In genomic region chr17:56010681-56011080, GRCm38 (mm10) we compare ENCODE assay signal across 8 mouse cellular contexts. TPM values are rescaled to one million over a fixed set of nuclear protein-coding genes. Genes with fewer than 3 reads are reported as not detected.
A peak's percentile ranks its signal among the peaks of the same experiment; 100 is the strongest.
DNase-seq lines count a peak whose midpoint lies in the region; ATAC-seq and TF ChIP-seq lines count a peak whose summit lies in the region.

No protein-coding gene starts in this region.

- no peak; the same call in none of the 2 replicates for TF ChIP-seq CTCF in left cerebral cortex, adult 2 months (IDR thresholded peaks at IDR 0.05)
- TF ChIP-seq CTCF in liver, adult 2 months (IDR thresholded peaks at IDR 0.05; ENCODE audit: low read depth, low read length): peak; percentile 99

- peak; percentile 74 to 83 for DNase-seq in left cerebral cortex, adult 2 months (ENCODE audit: extremely low spot score in 1 of 2, low spot score in 2 of 2)
- DNase-seq in left cerebral cortex, adult 8-10 months (ENCODE audit: low spot score in 2 of 2): no peak
- peak; percentile 62 to 87 for DNase-seq in cerebellum, postnatal 4 days (ENCODE audit: low spot score in 2 of 2)
- peak; percentile 76 to 81 for DNase-seq in gastrocnemius, postnatal 36 days
- DNase-seq in kidney, adult 11 months: peak; percentile 59
- DNase-seq in liver, adult 2 months (ENCODE audit: extremely low read depth, low read depth, low spot score): peak; percentile 50
- DNase-seq in monocyte, adult 2 months (ENCODE audit: low read depth in 1 of 2, low spot score in 2 of 2): peak; percentile 40 to 72

- WGBS in liver, adult 2 months: 3% methylated on average over 9 of the region's 9 CpGs
- 9% methylated on average over 9 of the region's 9 CpGs for WGBS in stomach, embryonic 15.5 days

- no peak for TF ChIP-seq POLR2A in liver, adult 2 months (IDR thresholded peaks at IDR 0.05; ENCODE audit: extremely low read depth, insufficient read depth, low read length)

- H3K9ac ChIP-seq in liver, adult 2 months (ENCODE audit: low read depth, low read length): peak overlapping the region; percentile 41
- H3K9ac ChIP-seq in stomach, embryonic 15.5 days: no peak overlapping the region

- no peaks in the 10 kb centered on the region; the same call in 1 of the 2 replicates for H3K79me2 ChIP-seq in liver, adult 2 months (ENCODE audit: control insufficient read depth, insufficient read depth, low read length)

- peak overlapping the region; percentile 100 for H3K4me2 ChIP-seq in stomach, embryonic 15.5 days

- no peaks in the 10 kb centered on the region for H3K27me3 ChIP-seq in liver, adult 2 months (ENCODE audit: control insufficient read depth, insufficient read depth, low read length)
- H3K27me3 ChIP-seq in stomach, embryonic 15.5 days (replicated peaks): no peaks in the 10 kb centered on the region

- ATAC-seq in stomach, embryonic 15.5 days (ENCODE audit: insufficient read depth, low FRiP score, low read depth): no peak

- intact Hi-C loops in left cerebral cortex, adult 2 months (cut with DNase I): loop anchor here (2.0 kb wide), 1 partner anchor 34 kb away; no protein-coding TSS in a partner anchor
- intact Hi-C loops in gastrocnemius, postnatal 36 days (cut with DNase I): loop anchor here (1.0 kb wide), 1 partner anchor 35 kb away; no protein-coding TSS in a partner anchor

- H3K9me3 ChIP-seq in stomach, embryonic 15.5 days: no peaks in the 10 kb centered on the region

- H3K4me1 ChIP-seq in liver, adult 2 months (ENCODE audit: control insufficient read depth, insufficient read depth, low read length): peaks cover 20% of the 10 kb centered on the region
- peaks cover 22% of the 10 kb centered on the region for H3K4me1 ChIP-seq in stomach, embryonic 15.5 days

- H3K36me3 ChIP-seq in liver, adult 2 months (ENCODE audit: control insufficient read depth, insufficient read depth, low read length): peaks cover 2% of the 10 kb centered on the region; the same call in 1 of the 2 replicates
- H3K36me3 ChIP-seq in stomach, embryonic 15.5 days: peaks cover 24% of the 10 kb centered on the region

- H3K27ac ChIP-seq in left cerebral cortex, adult 2 months: no peak overlapping the region
- H3K27ac ChIP-seq in liver, adult 2 months (replicated peaks; ENCODE audit: insufficient read depth, low read depth, low read length): no peak overlapping the region
- no peak overlapping the region for H3K27ac ChIP-seq in stomach, embryonic 15.5 days

- peak overlapping the region; percentile 96 for H3K4me3 ChIP-seq in left cerebral cortex, adult 2 months
- peak overlapping the region; percentile 14 for H3K4me3 ChIP-seq in liver, adult 2 months (ENCODE audit: insufficient read depth, low read depth, low read length)
- H3K4me3 ChIP-seq in stomach, embryonic 15.5 days (replicated peaks): peak overlapping the region; percentile 98

RNA-seq across cellular contexts. Expression of gene Mpnd, which starts 5.2 kb away (rescaled TPM):
- 10 to 100 TPM; 90.8 to 91.2 TPM for total RNA-seq in left cerebral cortex, adult 2 months (2021)
- 100 to 1,000 TPM; 107 to 123 (median 117) TPM for total RNA-seq in left cerebral cortex, adult 8-10 months (2022)
- 10 to 100 TPM; 40.6 to 50.2 TPM for total RNA-seq in gastrocnemius, postnatal 36 days (2021)
- total RNA-seq in liver, adult 2 months (2014; rRNA removed): 86.2 and 93.2 TPM in 2 replicates
- 142 and 175 TPM in 2 replicates for polyA plus RNA-seq in liver, adult 2 months (2012; rRNA removed)
- polyA plus RNA-seq in stomach, embryonic 15.5 days (2015; fragmentation: Nextera tagmentation; extraction: Ambion mirVana): 89.7 and 91.8 TPM in 2 replicates

RNA-seq across cellular contexts. Expression of gene Stap2, which starts 5.3 kb away (rescaled TPM):
- 1 to 10 TPM; 2.5 to 3.1 TPM for total RNA-seq in left cerebral cortex, adult 2 months (2021)
- 1 to 10 TPM; 1.7 to 2.4 (median 2.1) TPM for total RNA-seq in left cerebral cortex, adult 8-10 months (2022)
- 1 to 10 TPM; 2.5 to 3.0 TPM for total RNA-seq in gastrocnemius, postnatal 36 days (2021)
- 30.9 and 35.3 TPM in 2 replicates for total RNA-seq in liver, adult 2 months (2014; rRNA removed)
- 38.8 and 44.8 TPM in 2 replicates for polyA plus RNA-seq in liver, adult 2 months (2012; rRNA removed)
- polyA plus RNA-seq in stomach, embryonic 15.5 days (2015; fragmentation: Nextera tagmentation; extraction: Ambion mirVana): 28.0 and 30.9 TPM in 2 replicates

RNA-seq across cellular contexts. Expression of gene Fsd1, which starts 24.4 kb away (rescaled TPM):
- total RNA-seq in left cerebral cortex, adult 2 months (2021): 10 to 100 TPM; 88.7 to 90.6 TPM
- total RNA-seq in left cerebral cortex, adult 8-10 months (2022): 10 to 100 TPM; 73.6 to 91.7 (median 81.2) TPM
- total RNA-seq in gastrocnemius, postnatal 36 days (2021): not detected
- total RNA-seq in liver, adult 2 months (2014; rRNA removed): not detected in 2 replicates
- polyA plus RNA-seq in liver, adult 2 months (2012; rRNA removed): not detected in 2 replicates
- polyA plus RNA-seq in stomach, embryonic 15.5 days (2015; fragmentation: Nextera tagmentation; extraction: Ambion mirVana): 9.8 and 11.7 TPM in 2 replicates

RNA-seq across cellular contexts. Expression of gene Sh3gl1, which starts 25.8 kb away (rescaled TPM):
- total RNA-seq in left cerebral cortex, adult 2 months (2021): 10 to 100 TPM; 38.9 to 43.2 TPM
- total RNA-seq in left cerebral cortex, adult 8-10 months (2022): 10 to 100 TPM; 31.2 to 36.7 (median 34.0) TPM
- 10 to 100 TPM in 1 of 2 experiments, 1 to 10 TPM in 1; 9.9 to 10.6 TPM for total RNA-seq in gastrocnemius, postnatal 36 days (2021)
- 8.8 and 10.5 TPM in 2 replicates for total RNA-seq in liver, adult 2 months (2014; rRNA removed)
- 33.5 and 40.0 TPM in 2 replicates for polyA plus RNA-seq in liver, adult 2 months (2012; rRNA removed)
- polyA plus RNA-seq in stomach, embryonic 15.5 days (2015; fragmentation: Nextera tagmentation; extraction: Ambion mirVana): 136 and 142 TPM in 2 replicates

RNA-seq across cellular contexts. Expression of gene Chaf1a, which starts 29.6 kb away (rescaled TPM):
- 1 to 10 TPM; 1.6 to 2.0 TPM for total RNA-seq in left cerebral cortex, adult 2 months (2021)
- 1 to 10 TPM; 2.6 to 3.5 (median 3.1) TPM for total RNA-seq in left cerebral cortex, adult 8-10 months (2022)
- 1 to 10 TPM; 1.3 to 1.4 TPM for total RNA-seq in gastrocnemius, postnatal 36 days (2021)
- 0.37 and 0.81 TPM in 2 replicates for total RNA-seq in liver, adult 2 months (2014; rRNA removed)
- polyA plus RNA-seq in liver, adult 2 months (2012; rRNA removed): 0.26 and 0.31 TPM in 2 replicates
- 21.7 and 22.4 TPM in 2 replicates for polyA plus RNA-seq in stomach, embryonic 15.5 days (2015; fragmentation: Nextera tagmentation; extraction: Ambion mirVana)

Comparison
In these comparisons a context has a peak if more than half of its experiments do, and no peak if none do; other contexts are left out.
1. DNase-seq: peak in left cerebral cortex, adult 2 months (2 of 2), cerebellum, postnatal 4 days (2 of 2), gastrocnemius, postnatal 36 days (2 of 2), kidney, adult 11 months (single experiment), liver, adult 2 months (single experiment) and monocyte, adult 2 months (2 of 2); none in left cerebral cortex, adult 8-10 months (0 of 2).
2. H3K4me3 ChIP-seq: peak in every context shown above with its lines; median percentile 98 in stomach, embryonic 15.5 days; 96 in left cerebral cortex, adult 2 months; 14 in liver, adult 2 months.
3. RNA of gene Fsd1, which starts 24.4 kb away (total RNA-seq): 88.7 to 90.6 TPM in left cerebral cortex, adult 2 months and 73.6 to 91.7 TPM in left cerebral cortex, adult 8-10 months; not detected in gastrocnemius, postnatal 36 days and not detected in liver, adult 2 months; every median in the first group is over 10 times any median in the second.